Mouse (Mus musculus): ENCODE measurements at regions not wholly inside any gene's neighbourhood (a gene's known extent, or its start where the extent isn't known, plus 50 kb on each side); places are given as distances from the start of the nearest gene placed in this dataset.

DNA sequence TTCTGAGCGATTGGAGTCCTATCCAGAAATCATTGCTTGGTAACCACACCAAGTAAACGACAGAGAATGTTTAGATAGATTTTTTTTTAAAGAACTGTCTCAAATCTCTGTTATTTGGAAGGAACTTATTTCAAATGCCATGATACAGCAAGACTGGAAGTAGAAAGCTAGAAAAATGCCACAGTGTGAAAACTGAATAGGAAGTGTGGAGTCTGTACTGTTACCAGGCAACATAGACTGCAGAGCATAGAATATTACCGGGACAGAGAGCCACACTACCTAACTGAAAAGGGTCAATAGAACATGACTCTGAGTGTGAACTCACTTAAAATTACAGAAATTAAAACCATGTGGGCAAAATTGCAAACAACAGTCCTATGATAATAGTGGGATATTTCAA is 52.4 kb upstream of the Adcy1 start:
- DNase-seq: no peak

DNA sequence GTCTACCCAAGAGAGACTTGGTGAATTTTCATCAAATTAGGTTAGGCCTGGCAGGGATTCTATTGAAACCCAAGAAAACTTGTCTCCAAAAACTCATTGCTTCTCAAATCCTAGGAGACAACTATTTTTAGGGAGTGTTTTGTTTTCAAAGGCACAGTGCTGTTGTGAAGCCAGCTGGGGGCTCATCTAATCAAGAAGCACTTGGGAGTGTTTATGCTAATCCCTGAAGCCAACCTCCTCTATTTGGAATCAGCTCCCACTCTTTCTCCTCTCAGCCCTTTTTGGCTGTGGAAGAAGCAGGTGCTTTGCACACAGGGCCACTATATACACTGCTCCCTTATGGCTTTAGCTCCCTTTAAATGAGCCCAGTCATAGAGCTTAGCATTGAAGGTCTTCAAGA is 64.0 kb upstream of the Adcy1 start:
- peak; percentile 27 for DNase-seq

DNA sequence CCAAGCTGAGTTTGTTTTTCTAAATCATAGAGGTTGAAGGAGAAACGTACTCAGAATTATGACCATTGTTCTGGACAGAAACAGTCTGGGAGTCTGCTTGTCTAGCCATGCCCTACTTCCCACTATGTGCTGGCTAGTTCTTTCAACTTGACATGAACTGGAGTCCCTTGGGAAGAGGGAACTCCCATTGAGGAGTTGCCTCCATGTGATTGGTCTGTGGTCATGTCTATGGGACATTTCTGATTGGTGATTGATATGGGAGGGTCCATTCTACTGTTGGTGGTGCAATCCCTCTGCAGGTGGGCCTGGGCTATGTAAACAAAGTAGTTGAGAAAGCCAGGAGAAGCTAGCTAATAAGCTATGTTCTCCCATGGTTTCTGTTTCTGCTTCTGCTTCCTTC is 64.5 kb upstream of the Adcy1 start:
- DNase-seq: no peak

DNA sequence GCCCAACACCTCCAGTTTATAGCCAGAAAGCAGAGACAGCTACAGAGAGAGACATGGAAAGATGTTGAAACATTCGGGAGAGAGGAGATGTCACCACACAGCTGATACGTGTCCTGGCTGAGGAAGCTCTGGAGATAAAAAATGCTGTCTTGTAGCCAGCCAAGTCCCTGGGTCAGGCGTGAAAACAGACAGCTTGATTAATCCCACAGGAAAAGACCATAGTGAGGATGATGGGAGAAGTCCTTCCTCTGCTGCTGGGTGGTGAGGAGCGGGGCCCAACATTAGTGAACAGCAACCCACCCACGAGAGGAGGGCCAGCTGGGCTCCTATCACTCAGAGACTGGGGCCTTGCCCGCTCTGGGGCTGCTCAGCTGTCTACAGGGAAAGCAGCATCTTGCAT is 65.8 kb upstream of the Adcy1 start:
- DNase-seq: no peak

DNA sequence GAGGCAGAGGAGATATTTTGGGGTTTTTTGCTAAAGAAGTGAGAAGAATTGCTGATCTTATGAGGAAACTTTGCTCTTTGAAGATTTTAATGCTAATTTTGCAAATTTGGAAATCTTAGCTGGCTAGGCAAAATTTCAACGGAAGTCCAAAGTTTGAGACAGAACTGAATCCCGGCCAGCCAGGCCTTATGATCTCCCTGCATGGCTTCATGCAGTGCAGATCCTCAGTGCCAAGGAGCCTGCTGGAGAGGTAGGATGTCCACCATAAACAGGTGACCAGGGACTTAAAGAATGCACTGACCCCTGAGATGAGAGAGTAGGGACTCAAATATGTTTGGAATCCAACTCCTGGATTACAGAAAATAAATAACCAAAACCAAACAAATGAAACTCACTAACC is 69.6 kb upstream of the Adcy1 start:
- DNase-seq: no peak

DNA sequence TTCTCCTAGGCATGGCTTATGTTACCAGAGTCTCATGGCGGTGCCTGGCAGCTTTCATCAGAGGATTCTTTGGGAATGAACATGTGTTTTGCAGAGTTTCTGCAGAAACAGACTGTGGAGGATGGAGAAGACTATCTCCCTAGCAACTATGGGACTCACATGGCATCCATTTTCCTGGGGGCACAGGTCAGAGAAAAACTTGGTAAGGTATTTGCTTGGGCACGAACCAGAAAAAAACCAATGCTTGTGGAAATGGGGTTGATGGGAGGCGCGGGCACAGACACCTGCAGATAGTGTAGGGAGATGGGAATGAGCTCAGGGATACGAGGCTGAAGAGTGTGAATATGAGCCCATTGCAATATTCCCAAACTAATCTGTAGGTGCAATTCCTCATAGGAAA is 71.7 kb upstream of the Adcy1 start:
- DNase-seq: no peak

DNA sequence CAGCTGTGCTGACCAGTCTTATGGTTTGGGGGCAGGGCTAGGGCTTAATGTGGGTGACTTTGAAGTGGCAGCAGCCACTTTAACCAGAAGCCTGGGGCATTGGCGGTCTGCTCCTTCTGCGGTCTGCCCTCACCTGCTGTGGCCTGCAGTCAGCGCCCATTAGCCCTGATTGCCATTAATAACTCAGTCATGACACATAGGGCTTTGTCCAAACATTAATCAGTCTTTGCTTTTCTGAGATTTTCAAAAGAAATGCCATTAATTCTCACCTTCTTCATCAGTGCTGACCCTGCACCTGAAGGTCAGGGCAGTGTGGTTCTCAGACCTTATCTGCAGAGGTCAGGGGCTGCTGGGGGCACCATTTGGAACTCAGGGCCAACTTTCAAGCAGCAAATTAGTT is 72.6 kb upstream of the Adcy1 start:
- DNase-seq: no peak

DNA sequence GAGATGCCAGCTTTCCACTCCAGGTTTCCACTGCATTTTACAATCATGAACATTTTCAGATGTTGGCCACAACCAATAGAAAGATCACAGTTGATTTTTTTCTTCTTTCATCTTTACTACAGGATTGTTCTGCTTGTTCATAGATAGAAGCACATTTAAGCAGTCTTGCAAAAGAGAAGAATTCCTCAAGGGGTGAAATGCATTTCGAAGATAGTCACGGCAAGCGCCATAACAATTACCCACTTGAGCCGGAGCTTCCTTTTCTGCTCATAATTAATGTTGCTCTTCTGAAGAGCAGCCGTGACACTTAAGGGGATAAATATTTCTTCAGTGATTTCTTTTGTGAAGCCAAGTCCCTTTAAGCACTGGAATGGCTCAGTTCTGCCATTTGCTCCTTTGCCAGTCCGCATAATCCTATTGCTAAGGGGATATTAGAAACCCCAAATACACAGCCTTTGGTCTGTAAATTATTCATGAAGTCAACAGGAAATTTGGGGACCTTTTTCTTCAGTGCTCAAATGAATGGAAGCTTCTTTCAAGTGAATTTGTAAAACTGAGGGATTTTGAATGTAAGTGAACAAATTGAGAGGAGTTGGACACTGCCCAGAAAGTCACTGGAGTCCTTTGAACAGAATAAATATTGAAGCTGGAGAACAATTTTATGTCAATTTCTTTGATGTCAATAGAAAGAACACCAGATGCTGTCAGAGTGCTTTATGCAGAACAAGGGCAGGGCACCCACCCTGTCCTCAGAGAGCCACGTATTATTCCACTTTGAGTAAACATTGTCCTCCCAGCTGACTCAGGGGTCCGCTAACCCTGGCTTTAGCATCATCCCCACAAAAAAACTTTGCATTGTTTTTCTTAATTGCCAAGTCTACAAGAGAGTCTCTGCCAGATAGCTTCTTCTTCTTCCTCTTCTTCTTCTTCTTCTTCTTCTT is 74.1 kb upstream of the Adcy1 start:
- DNase-seq: no peak

DNA sequence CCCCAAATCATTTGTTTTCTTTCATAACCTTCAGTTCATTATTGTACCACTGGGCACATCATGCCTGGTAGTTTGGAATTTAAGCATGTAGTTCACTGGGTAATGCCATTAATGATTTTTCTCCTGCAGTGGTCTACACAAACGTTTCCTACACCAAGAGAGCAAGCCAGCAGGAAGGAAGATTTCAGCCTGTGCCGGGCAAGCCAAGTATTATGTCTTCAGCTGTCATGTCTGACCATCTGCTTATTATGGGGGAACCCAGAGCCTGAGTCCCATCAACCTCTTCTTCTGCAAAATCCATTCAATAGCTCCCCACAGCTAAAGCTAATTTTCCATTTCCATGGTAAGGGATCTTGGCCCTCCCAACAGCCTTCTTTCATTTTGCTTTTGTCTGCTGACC is 75.3 kb upstream of the Adcy1 start:
- DNase-seq: no peak

DNA sequence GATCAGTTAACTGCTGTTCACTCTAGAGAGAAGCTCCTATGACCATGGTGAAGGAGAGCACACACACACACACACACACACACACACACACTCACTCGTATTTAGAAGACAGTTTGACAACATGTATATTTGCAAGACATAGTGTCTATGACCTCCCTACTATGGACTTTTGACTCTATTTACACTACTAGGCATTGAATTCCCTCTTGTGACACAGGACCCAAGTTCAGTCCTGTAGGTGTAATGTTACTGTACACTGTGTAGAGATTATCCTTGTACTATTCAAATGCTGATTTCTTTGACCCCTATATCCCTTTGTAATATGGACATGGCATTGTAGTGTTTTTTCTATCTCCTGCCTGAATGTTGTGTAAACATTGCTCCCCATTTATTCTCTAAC is 76.2 kb upstream of the Adcy1 start:
- no peak for DNase-seq

DNA sequence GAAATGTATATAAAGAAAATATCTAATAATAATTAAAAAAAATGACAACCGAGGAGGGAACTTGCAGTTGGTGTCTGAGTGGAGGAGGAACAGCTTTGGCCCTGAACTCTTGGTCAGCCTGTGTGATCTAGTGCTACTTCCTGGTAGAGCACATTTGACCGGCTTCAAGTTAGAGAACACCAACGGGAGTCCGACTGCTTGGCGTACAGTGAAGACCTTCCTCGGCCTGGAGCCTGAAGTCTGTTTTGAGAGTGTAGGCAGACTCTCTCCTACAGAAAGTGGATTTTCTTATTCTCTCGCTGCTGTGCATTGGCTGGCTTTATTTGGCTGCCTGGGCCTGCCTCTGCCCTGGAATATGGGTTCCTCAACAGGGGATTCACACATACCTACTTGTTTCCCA is 81.2 kb upstream of the Adcy1 start:
- no peak for DNase-seq

DNA sequence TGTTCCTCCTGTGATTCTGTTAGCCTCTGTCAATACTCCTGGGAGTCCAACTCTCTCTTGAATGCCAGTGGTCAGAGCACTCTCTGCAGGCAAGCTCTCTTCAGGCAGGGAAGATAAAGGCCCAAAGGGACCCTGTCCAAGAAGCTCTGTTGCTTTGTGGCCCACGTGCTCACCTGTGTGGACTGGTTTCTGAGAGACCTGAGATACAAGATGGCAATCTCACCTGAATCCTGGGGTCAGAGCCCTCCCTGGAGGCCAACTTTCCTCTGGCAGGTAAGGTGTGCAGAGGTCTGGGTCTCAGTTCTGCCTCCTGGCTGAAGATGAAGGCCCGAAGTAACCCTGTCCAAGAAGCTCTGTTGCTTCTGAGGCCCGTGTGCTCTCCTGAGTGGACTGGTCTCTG is 83.6 kb upstream of the Adcy1 start:
- DNase-seq: no peak

DNA sequence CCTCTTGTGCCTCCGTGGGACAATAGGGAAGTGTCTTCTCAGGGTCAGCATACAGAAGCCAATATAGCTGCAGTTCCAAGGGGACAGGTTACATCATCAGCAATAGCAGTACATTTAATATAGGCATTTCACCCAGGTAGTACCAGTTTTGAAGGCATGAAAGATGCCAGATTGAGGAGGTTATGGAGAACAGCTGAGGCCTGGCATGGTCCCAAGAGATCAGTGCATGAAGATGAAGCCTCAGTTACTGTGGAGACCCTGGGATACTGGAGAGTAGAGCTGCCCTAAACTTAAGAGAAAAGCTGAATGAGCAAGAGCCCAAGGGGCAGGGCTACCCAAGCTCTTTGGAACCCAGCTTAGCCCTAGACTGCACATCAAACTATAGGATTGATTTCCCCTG is 94.1 kb upstream of the Adcy1 start:
- no peak for DNase-seq

DNA sequence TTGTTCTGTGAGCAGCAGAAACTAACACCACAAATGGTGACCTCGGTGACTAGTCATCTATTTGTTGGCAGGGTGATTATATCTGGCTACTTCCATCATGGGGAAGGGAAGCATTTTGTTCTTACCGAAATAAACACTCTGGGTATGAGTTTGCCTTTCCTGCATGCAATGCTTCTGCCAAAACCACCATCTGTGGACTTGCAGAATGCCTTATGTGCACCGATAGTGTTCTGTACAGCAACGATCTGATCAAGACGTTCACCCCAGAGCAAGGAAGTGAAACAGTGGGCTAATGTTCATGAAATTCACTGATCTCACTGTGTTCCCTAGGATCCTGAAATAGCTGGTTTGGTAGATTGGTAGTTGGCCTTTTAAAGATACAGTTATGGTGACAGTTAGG is 96.3 kb upstream of the Adcy1 start:
- peak; percentile 92 for DNase-seq

DNA sequence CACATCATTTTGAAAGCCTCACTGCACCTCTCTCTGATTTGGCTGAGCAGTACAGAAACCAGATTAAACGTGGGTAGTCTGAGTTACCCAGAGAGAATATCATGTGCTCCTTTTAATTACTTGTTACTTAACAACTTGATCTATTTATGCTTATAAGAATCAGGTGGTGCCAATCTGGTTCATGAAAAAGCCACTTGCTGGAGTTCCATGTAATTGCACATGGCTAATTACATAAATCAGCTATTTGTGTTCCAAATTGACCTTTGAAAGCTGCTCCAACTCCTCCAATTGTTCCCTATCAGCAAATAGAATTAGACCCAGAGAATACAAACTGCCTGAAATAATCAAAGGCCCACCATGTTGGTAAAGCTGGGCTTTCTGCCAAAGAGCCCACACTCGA is 98.8 kb upstream of the Adcy1 start:
- DNase-seq: peak; percentile 80

DNA sequence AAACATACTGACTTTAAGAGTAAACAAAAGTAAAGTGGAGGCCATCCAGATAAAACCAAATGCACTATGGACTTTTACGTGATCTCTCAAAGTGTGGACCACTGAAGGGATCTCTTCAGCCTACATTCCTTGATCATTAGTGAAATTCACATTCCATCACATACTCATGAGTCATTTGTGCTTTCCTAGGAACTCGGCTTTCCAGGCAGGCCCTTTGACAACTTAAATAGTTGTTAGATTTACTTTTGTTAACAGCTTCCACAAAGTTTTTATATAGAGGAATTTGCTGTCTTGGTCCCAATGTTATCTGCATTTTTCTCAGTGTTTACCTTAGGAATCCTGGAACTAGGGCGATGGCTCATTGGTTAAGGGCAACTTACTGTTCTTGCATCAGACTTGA is 99.7 kb upstream of the Adcy1 start:
- no peak for DNase-seq

DNA sequence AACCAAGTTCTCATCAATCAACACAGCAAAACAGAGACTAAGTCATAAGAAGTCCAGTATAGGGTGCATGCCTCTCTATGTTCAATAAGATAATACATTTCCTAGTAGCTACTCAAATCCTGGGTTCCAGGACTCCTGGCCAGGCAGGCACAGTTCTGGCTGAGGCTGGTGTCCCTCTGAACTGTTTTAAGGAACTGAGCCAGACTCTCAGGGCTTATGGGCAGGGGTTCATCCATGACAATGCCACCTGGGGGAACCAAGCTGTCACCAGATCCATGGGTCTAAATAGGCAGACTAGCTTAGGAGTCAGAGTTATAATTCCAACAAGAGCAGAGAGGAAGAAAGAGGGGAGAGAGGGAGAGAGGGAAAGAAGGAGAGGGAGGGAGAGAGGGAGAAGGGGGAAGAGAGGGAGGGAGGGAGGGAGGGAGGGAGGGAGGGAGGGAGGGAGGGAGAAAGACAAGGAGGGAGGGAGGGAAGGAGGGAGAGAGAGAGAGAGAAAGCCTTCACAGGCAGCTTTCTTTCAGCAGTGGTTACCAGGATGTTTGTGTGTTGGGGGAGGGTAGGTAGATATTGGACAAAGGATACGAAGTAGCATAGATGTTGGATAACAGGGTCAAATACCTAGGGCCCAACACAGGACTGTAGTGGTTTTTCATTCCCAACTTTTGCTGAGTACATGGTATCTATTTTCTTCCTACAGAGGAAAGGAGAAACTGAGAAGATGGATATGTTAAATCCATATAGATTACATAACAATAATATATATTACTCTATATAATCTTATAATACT is 100.3 kb upstream of the Adcy1 start:
- no peak for DNase-seq

DNA sequence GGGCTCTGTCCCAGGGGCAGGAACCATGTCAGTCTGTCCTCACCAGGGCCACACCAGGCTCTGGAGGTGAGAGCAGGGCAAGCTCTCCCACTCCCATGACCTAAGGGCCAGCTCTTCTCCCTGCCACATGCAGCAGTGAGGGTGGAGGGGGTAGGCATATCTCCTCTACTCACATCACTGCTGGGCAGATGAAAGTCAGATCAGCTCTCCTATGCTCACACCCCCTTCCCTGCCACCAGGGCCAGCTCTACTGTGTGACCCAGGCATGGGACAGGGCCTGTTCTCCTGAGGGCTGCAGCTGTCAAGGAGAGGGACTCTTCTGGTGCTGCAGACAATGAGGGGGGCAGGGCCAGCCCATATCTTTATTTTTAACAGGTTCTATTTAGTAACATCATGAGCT is 101.0 kb upstream of the Adcy1 start:
- DNase-seq: no peak

DNA sequence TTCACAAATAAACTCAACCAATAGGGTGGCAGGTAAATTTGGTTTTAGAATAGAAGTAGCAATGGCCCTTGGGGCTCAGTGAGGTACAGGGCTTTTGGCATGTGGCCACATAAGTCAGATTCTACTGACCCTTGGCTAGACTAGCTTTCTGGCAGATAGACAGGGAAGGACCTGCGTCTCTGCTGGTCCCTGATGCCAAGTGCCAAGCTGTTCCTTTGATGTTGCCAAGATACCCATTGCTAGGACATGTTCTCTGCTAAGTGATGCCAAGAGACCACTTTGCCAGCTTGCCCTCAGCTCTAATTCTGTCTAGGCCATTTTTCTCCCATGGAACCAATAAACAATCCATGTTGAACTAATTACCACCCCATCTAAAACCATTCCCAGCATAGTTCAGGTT is 110.5 kb upstream of the Adcy1 start:
- DNase-seq: no peak

DNA sequence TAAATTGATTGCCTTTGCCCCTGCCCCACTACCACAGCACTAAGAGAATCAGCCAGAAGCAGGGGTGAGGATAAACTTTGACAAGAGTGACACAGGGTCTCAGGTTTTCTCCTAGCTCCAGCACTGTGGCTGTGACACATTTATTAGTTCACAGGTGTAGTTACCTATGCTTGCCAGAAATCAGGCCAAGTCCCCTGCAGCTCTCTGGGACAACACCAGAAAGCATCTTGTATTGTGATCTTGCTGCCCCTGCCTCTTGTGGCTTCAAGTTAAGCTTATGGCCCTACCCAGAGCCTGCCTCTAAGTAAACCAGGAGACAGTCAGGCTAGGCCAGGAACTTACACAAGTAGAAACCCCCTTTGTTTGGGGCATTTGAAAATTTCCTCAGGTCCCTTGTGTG is 111.9 kb upstream of the Adcy1 start:
- DNase-seq: no peak

DNA sequence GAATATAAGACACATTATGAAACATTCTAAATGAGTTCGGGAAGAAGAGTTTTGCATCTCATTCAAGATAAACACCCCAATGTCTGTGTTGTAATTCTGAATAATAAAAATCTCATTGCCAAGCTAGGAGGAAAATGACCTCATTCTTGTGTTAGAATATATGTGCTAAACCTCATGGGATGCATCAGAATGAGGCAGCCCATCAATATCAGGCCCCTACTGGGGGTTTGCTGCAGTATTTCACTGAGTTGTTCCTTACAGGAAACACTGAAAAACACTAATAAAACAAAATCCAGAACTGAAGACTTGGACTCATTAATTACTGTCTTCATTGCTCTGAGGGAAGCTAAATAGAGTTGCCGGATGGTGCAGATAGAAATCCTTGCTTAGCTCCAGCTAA is 111.6 kb upstream of the Gm11983 start:
- DNase-seq: no peak

DNA sequence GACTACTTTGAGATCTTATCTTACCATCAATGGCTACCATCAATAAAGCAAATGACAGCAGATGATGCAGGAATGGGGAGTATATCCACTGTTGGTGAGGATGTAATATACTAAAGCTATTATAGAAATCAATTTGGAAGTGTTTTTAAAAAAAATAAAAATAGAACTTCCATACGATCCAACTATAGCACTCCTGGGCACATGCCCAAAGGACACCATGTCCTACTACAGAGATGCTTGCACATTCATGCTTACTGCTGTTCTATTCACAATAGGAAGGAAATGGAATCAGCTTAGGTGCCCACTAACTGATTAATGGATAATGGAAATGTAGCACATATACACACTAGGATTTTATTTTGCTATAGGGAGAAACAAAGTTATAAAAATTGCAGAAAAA is 96.7 kb upstream of the Gm11983 start:
- DNase-seq: peak; percentile 7

DNA sequence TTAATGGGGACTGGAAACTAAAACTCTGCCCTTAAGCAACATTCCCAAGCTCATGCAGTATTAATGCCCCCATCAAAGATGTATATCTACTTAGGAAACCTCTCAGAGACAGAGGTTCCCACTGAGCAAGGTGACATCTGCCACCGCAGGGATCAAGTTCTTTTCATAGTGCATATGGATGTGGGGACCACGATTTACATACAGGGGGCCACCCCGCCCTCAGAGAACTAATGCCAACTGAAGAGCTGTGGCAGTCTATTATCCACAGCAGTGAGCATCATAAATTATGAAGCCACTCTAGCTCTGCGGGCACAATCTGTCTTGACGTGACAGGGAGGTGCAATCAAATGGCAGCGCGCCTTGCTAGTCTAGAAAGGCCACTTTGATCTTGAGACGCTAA is 88.6 kb upstream of the Gm11983 start:
- DNase-seq: no peak

DNA sequence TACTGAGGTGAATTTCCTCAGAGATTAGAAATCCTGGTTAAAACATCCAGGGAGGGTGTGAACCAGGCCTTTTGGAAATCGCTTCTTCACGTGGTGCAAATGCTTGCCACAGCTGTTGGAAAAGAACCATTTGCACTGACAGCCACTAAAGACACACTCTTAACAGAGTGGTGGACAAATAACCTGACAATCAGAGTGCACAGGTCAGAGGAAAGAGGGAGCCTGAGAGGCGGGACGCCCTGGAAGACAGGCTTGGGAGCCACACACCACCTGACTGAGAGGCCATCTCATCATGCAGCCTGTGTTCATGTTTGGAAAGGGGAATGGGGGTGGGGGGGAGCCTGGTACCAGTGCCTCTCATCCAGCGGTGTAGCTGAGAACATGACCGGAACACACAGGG is 87.0 kb upstream of the Gm11983 start:
- DNase-seq: no peak

DNA sequence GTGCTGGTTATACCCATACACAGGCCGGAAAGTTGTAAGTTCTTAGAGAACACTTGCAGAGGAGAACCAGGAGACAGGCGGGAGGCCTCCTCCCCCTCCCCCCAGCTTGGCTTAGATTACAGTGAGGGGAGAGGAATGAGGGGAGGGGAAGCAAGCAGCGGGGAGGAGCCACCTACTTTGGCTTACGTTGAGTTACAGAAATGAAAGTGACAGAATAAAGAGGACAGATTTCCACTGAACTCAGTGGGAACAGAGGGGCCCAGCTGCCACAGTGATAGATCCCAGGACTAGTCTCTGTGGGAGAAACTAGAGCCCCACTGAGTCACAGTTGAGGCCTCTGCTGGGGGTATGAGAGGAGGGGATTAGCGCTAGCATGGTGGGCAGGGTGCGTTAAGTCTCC is 86.5 kb upstream of the Gm11983 start:
- DNase-seq: no peak

Data from layer of hippocampus, adult 9-11 months (tissue).